Mouse (Mus musculus): Measurements from ENCODE around the gene Dstn. TPM values are rescaled to one million over a fixed set of nuclear protein-coding genes. Genes with fewer than 3 reads are reported as not detected.

The Dstn gene
- polyA plus RNA-seq, 1 experiment from 2014 or later = 544 TPM

- no peak overlapping the region for H3K27ac ChIP-seq (ENCODE audit: low read depth, low read length)
- H3K4me1 ChIP-seq (ENCODE audit: control insufficient read depth, insufficient read depth, low read length) = no peaks in the 10 kb centered on the region
- no peak for ATAC-seq
- no peak overlapping the region for H3K4me2 ChIP-seq (ENCODE audit: low read length)
- DNase-seq (ENCODE audit: low spot score) = no peak
- no peaks in the 10 kb centered on the region for H3K9me3 ChIP-seq (replicated peaks; ENCODE audit: control insufficient read depth, low read length)
- WGBS = 55% methylated on average over 3 of the region's 3 CpGs
- H3K9ac ChIP-seq (ENCODE audit: low read length) = no peak overlapping the region
- 0 out of 2 replicates have a peak, but pooled peaks cover 2% of the 10 kb centered on the region for H3K36me3 ChIP-seq (ENCODE audit: control insufficient read depth, insufficient read depth, low read length)
- no peak overlapping the region for H3K4me3 ChIP-seq (ENCODE audit: low read depth, low read length)
- no peaks in the 10 kb centered on the region for H3K27me3 ChIP-seq (replicated peaks; ENCODE audit: control insufficient read depth, insufficient read depth, low read length)
Measured at GRCm38 (mm10) chr2:143982901-143983300, 67.8 kb downstream of the Dstn start.

GRCm38 (mm10) chr2:143983482-143983881 is 68.4 kb downstream of the Dstn start:
- Histone ChIP-seq H3K4me3 (ENCODE audit: low read depth, low read length) (no peak overlapping the region), H3K27ac (ENCODE audit: low read depth, low read length) (no peak overlapping the region), H3K9me3 (replicated peaks; ENCODE audit: control insufficient read depth, low read length) (no peaks in the 10 kb centered on the region), H3K36me3 (ENCODE audit: control insufficient read depth, insufficient read depth, low read length) (0 out of 2 replicates have a peak, but pooled peaks cover 2% of the 10 kb centered on the region), H3K4me2 (ENCODE audit: low read length) (no peak overlapping the region), H3K4me1 (ENCODE audit: control insufficient read depth, insufficient read depth, low read length) (no peaks in the 10 kb centered on the region), H3K27me3 (replicated peaks; ENCODE audit: control insufficient read depth, insufficient read depth, low read length) (no peaks in the 10 kb centered on the region), H3K9ac (ENCODE audit: low read length) (no peak overlapping the region)
- ATAC-seq = no peak
- no peak for DNase-seq (ENCODE audit: low spot score)
- 64% methylated on average over 2 of the region's 2 CpGs for WGBS

GRCm38 (mm10) chr2:143987485-143987884 is 72.4 kb downstream of the Dstn start:
- H3K27me3 ChIP-seq (replicated peaks; ENCODE audit: control insufficient read depth, insufficient read depth, low read length) = no peaks in the 10 kb centered on the region
- H3K4me2 ChIP-seq (ENCODE audit: low read length) = no peak overlapping the region
- H3K27ac ChIP-seq (ENCODE audit: low read depth, low read length) = no peak overlapping the region
- ATAC-seq (no peak), DNase-seq (ENCODE audit: low spot score) (no peak)
- no peaks in the 10 kb centered on the region for H3K4me1 ChIP-seq (ENCODE audit: control insufficient read depth, insufficient read depth, low read length)
- no peak overlapping the region for H3K4me3 ChIP-seq (ENCODE audit: low read depth, low read length)
- no peaks in the 10 kb centered on the region for H3K9me3 ChIP-seq (replicated peaks; ENCODE audit: control insufficient read depth, low read length)
- WGBS = 75% methylated on average over 2 of the region's 2 CpGs
- H3K36me3 ChIP-seq (ENCODE audit: control insufficient read depth, insufficient read depth, low read length) = 0 out of 2 replicates have a peak, but pooled peaks cover 2% of the 10 kb centered on the region
- no peak overlapping the region for H3K9ac ChIP-seq (ENCODE audit: low read length)

GRCm38 (mm10) chr2:143988016-143988415 is 72.9 kb downstream of the Dstn start:
- Histone ChIP-seq H3K27ac (ENCODE audit: low read depth, low read length) (no peak overlapping the region), H3K4me1 (ENCODE audit: control insufficient read depth, insufficient read depth, low read length) (no peaks in the 10 kb centered on the region), H3K9ac (ENCODE audit: low read length) (no peak overlapping the region), H3K36me3 (ENCODE audit: control insufficient read depth, insufficient read depth, low read length) (0 out of 2 replicates have a peak, but pooled peaks cover 2% of the 10 kb centered on the region), H3K27me3 (replicated peaks; ENCODE audit: control insufficient read depth, insufficient read depth, low read length) (no peaks in the 10 kb centered on the region), H3K4me2 (ENCODE audit: low read length) (no peak overlapping the region), H3K4me3 (ENCODE audit: low read depth, low read length) (no peak overlapping the region), H3K9me3 (replicated peaks; ENCODE audit: control insufficient read depth, low read length) (no peaks in the 10 kb centered on the region)
- no peak for DNase-seq (ENCODE audit: low spot score)
- ATAC-seq = no peak
- 89% methylated on average over 3 of the region's 3 CpGs for WGBS

- H3K4me2 ChIP-seq (ENCODE audit: low read length) = no peak overlapping the region
- no peaks in the 10 kb centered on the region for H3K27me3 ChIP-seq (replicated peaks; ENCODE audit: control insufficient read depth, insufficient read depth, low read length)
- no peak for ATAC-seq
- H3K4me1 ChIP-seq (ENCODE audit: control insufficient read depth, insufficient read depth, low read length) = no peaks in the 10 kb centered on the region
- 9% methylated on average over 1 of the region's 1 CpGs for WGBS
- no peak overlapping the region for H3K4me3 ChIP-seq (ENCODE audit: low read depth, low read length)
- DNase-seq (ENCODE audit: low spot score) = no peak
- H3K27ac ChIP-seq (ENCODE audit: low read depth, low read length) = no peak overlapping the region
- no peak overlapping the region for H3K9ac ChIP-seq (ENCODE audit: low read length)
- H3K9me3 ChIP-seq (replicated peaks; ENCODE audit: control insufficient read depth, low read length) = no peaks in the 10 kb centered on the region
- H3K36me3 ChIP-seq (ENCODE audit: control insufficient read depth, insufficient read depth, low read length) = no peaks in the 10 kb centered on the region
Measured at GRCm38 (mm10) chr2:143990997-143991396, 75.9 kb downstream of the Dstn start.

GRCm38 (mm10) chr2:143991964-143992672 is 77.0 kb downstream of the Dstn start:
- H3K9ac ChIP-seq (ENCODE audit: low read length) = no peak overlapping the region
- no peak overlapping the region for H3K4me2 ChIP-seq (ENCODE audit: low read length)
- ATAC-seq = no peak
- DNase-seq (ENCODE audit: low spot score) = no peak
- no peak overlapping the region for H3K27ac ChIP-seq (ENCODE audit: low read depth, low read length)
- H3K27me3 ChIP-seq (replicated peaks; ENCODE audit: control insufficient read depth, insufficient read depth, low read length) = no peaks in the 10 kb centered on the region
- H3K36me3 ChIP-seq (ENCODE audit: control insufficient read depth, insufficient read depth, low read length) = no peaks in the 10 kb centered on the region
- no peaks in the 10 kb centered on the region for H3K4me1 ChIP-seq (ENCODE audit: control insufficient read depth, insufficient read depth, low read length)
- 92% methylated on average over 7 of the region's 7 CpGs for WGBS
- no peaks in the 10 kb centered on the region for H3K9me3 ChIP-seq (replicated peaks; ENCODE audit: control insufficient read depth, low read length)
- no peak overlapping the region for H3K4me3 ChIP-seq (ENCODE audit: low read depth, low read length)

Other genes starting within 250 kb of the Dstn start
- 0.53 and 0.58 TPM in 2 replicates for gene Bfsp1, start 52.1 kb upstream of the Dstn start, polyA plus RNA-seq (2014; fragmentation: Nextera tagmentation; extraction: Ambion mirVana)
- gene Rrbp1, start 95.9 kb downstream of the Dstn start, polyA plus RNA-seq (2014; fragmentation: Nextera tagmentation; extraction: Ambion mirVana) = 15.1 and 15.8 TPM in 2 replicates
- not detected in 2 replicates for gene Banf2, start 117.7 kb downstream of the Dstn start, polyA plus RNA-seq (2014; fragmentation: Nextera tagmentation; extraction: Ambion mirVana)

Data from forebrain, embryonic 14.5 days (tissue).